ENCODE assay signal across 9 mouse cellular contexts in genomic region chr7:81345447-81346170, GRCm38 (mm10). TPM values are rescaled to one million over a fixed set of nuclear protein-coding genes. Genes with fewer than 3 reads are reported as not detected.
DNase-seq lines count a peak whose midpoint lies in the region; ATAC-seq lines count a peak whose summit lies in the region.
"Had no signal": no experiment of that assay in that cellular context is flagged by ENCODE, and none has a peak within 500 bp of the region (broad histone marks: within the 10 kb centered on the region; RNA-seq: fewer than 3 reads in every experiment).

No protein-coding gene starts in this region.

- H3K4me1 ChIP-seq in heart, embryonic 14.5 days (ENCODE audit: control insufficient read depth in 2 of 2, insufficient read depth in 2 of 2, low read length in 2 of 2): peaks cover 14 to 23% of the 10 kb centered on the region in 2 experiments
- H3K4me1 ChIP-seq in brown adipose tissue, adult 24 weeks (ENCODE audit: control insufficient read depth, insufficient read depth, insufficient read length, low read length): peaks cover 7% of the 10 kb centered on the region
- peaks cover 14% of the 10 kb centered on the region for H3K4me1 ChIP-seq in hindbrain, embryonic 14.5 days (replicated peaks; ENCODE audit: control insufficient read depth, insufficient read depth, low read length)
- peaks cover 22% of the 10 kb centered on the region for H3K4me1 ChIP-seq in midbrain, embryonic 12.5 days

- H3K27ac ChIP-seq in heart, embryonic 14.5 days (replicated peaks in 1 of 2; ENCODE audit: control insufficient read depth in 1 of 2, insufficient read depth in 1 of 2, low read depth in 2 of 2, low read length in 2 of 2): peak overlapping the region in 1 of 2 experiments; percentile 63; a peak in 2 of 4 replicates
- peak overlapping the region; percentile 83 for H3K27ac ChIP-seq in brown adipose tissue, adult 24 weeks (replicated peaks; ENCODE audit: low read depth, low read length)
- 0 out of 2 replicates have a peak overlapping the region, but pooled peaks have one; percentile 79 for H3K27ac ChIP-seq in hindbrain, embryonic 14.5 days
- peak overlapping the region; percentile 93 for H3K27ac ChIP-seq in midbrain, embryonic 12.5 days (replicated peaks)

- peaks cover 35% of the 10 kb centered on the region for H3K36me3 ChIP-seq in heart, embryonic 14.5 days (ENCODE audit: control insufficient read depth, insufficient read depth, low read length)
- peaks cover 34% of the 10 kb centered on the region for H3K36me3 ChIP-seq in hindbrain, embryonic 14.5 days (replicated peaks; ENCODE audit: control insufficient read depth, insufficient read depth)
- H3K36me3 ChIP-seq in midbrain, embryonic 12.5 days: peaks cover 29% of the 10 kb centered on the region

- H3K27me3 ChIP-seq in heart, embryonic 14.5 days (ENCODE audit: control insufficient read depth, insufficient read depth, low read length): no peaks in the 10 kb centered on the region
- H3K27me3 ChIP-seq in hindbrain, embryonic 14.5 days (ENCODE audit: control insufficient read depth, insufficient read depth, low read length): no peaks in the 10 kb centered on the region
- H3K27me3 ChIP-seq in midbrain, embryonic 12.5 days: peaks cover 6% of the 10 kb centered on the region; the same call in 1 of the 2 replicates
- H3K27me3 ChIP-seq: Patski had no signal

- no peak for DNase-seq in heart, postnatal 10 days
- DNase-seq in hindbrain, embryonic 14.5 days (ENCODE audit: low spot score): no peak
- no peak for DNase-seq in spleen, adult 18-20 months
- no peak for DNase-seq in gastrocnemius, postnatal 4 days (ENCODE audit: low spot score in 2 of 2)
- no peak for DNase-seq in kidney, postnatal 36 days

- H3K4me3 ChIP-seq in heart, embryonic 14.5 days (ENCODE audit: control insufficient read depth in 1 of 2, insufficient read depth in 1 of 2, low read depth in 1 of 2, low read length in 2 of 2): peak overlapping the region; percentile 48 to 93
- peak overlapping the region; percentile 77 for H3K4me3 ChIP-seq in brown adipose tissue, adult 24 weeks (ENCODE audit: insufficient read depth, low read depth, low read length)
- H3K4me3 ChIP-seq in hindbrain, embryonic 14.5 days (replicated peaks; ENCODE audit: low read length): peak overlapping the region; percentile 94
- H3K4me3 ChIP-seq in midbrain, embryonic 12.5 days: peak overlapping the region; percentile 96

- intact Hi-C loops in heart, postnatal 10 days (cut with DNase I): loop anchor here (2.0 to 10.0 kb wide), 2 partner anchors 225 to 351 kb away; partner anchors contain the start of genes Whamm and Zfp592

- peak overlapping the region; percentile 67 for H3K9ac ChIP-seq in heart, embryonic 14.5 days (ENCODE audit: low read length)
- H3K9ac ChIP-seq in hindbrain, embryonic 14.5 days: peak overlapping the region; percentile 48
- H3K9ac ChIP-seq in midbrain, embryonic 12.5 days (replicated peaks): peak overlapping the region; percentile 98

- H3K4me2 ChIP-seq in heart, embryonic 14.5 days (ENCODE audit: low read length): peak overlapping the region; percentile 55
- H3K4me2 ChIP-seq in hindbrain, embryonic 14.5 days (replicated peaks): peak overlapping the region; percentile 45
- peak overlapping the region; percentile 90 for H3K4me2 ChIP-seq in midbrain, embryonic 12.5 days (replicated peaks)

- no peak for ATAC-seq in heart, embryonic 14.5 days (ENCODE audit: insufficient number of reproducible peaks, insufficient read depth, low FRiP score, low read depth)
- ATAC-seq in hindbrain, embryonic 14.5 days (ENCODE audit: low FRiP score): peak; percentile 18; the same call in 1 of the 2 replicates
- ATAC-seq in midbrain, embryonic 12.5 days (ENCODE audit: low FRiP score, low read depth): 0 out of 2 replicates have a peak, but pooled peaks have one; percentile 7

- WGBS in heart, embryonic 14.5 days: 58% methylated on average over 15 of the region's 15 CpGs
- 63% methylated on average over 15 of the region's 15 CpGs for WGBS in hindbrain, embryonic 14.5 days
- WGBS in midbrain, embryonic 12.5 days: 59% methylated on average over 15 of the region's 15 CpGs

- no peaks in the 10 kb centered on the region for H3K9me3 ChIP-seq in heart, embryonic 14.5 days (ENCODE audit: control insufficient read depth, low read length)
- no peaks in the 10 kb centered on the region for H3K9me3 ChIP-seq in hindbrain, embryonic 14.5 days (ENCODE audit: control insufficient read depth, low read length)
- H3K9me3 ChIP-seq in midbrain, embryonic 12.5 days: no peaks in the 10 kb centered on the region

RNA-seq across cellular contexts. Expression of gene Rps17, which starts 0.6 kb away (rescaled TPM):
- 964 and 1,032 TPM in 2 replicates for polyA plus RNA-seq in heart, embryonic 14.5 days (2014; fragmentation: Nextera tagmentation; extraction: Ambion mirVana)
- 1,000 to 10,000 TPM in 1 of 2 experiments, 100 to 1,000 TPM in 1; 997 to 1,016 TPM for total RNA-seq in heart, postnatal 10 days (2021)
- 1,265 and 1,513 TPM in 2 replicates for polyA plus RNA-seq in brown adipose tissue, adult 24 weeks (2012; ENCODE audit: insufficient read depth, insufficient read length, missing spikeins)
- polyA plus RNA-seq in hindbrain, embryonic 14.5 days (2014; fragmentation: Nextera tagmentation; extraction: Ambion mirVana): 653 and 807 TPM in 2 replicates
- 901 and 917 TPM in 2 replicates for polyA plus RNA-seq in midbrain, embryonic 12.5 days (2016; fragmentation: Nextera tagmentation; extraction: Ambion mirVana)
- total RNA-seq in gastrocnemius, postnatal 4 days (2021): 1,000 to 10,000 TPM; 1,161 to 1,216 TPM

Comparison
In these comparisons a context has a peak if more than half of its experiments do, and no peak if none do; other contexts are left out.
1. H3K9ac ChIP-seq: peak in every context shown above with its lines; median percentile 98 in midbrain, embryonic 12.5 days; 67 in heart, embryonic 14.5 days; 48 in hindbrain, embryonic 14.5 days.